8 mouse cellular contexts compared by ENCODE assay signal in the genomic region with DNA sequence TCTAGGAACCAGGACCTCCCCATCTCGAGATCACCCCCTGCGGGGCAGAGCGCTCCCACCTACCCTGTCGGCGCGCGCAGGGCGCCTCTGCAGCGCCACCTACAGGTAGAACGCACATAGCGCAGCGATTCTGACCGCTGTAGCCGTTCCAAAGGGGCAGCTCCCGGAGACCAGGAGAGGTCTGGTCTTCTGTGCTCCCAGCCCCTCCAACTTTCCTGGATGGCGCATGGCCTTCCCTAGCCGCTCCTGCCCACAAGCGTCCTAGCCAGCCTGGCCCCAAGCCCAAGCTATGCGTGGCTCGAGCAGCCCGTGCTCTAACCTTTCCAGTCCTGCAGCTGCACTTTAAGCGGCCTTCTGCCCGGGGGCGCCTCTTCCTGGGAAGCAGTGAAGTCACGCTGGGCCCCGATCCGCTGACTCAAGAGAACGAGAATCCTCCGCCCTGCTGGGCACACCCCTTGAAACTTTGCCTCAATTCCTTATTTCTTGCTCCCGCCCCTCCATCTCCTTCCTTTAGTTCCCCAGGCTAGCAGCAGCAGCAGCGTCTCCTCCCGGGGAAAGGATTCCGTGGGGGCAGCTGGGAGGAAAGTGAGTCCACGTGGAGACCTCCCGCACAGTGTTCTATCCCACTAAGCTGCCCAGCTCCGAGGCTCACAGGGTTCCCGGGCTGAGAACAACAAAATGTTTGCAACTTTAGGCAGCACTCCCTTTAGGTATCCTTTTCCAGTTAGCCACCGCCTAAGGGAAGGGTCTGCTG. TPM values are rescaled to one million over a fixed set of nuclear protein-coding genes. Genes with fewer than 3 reads are reported as not detected.
DNase-seq lines count a peak whose midpoint lies in the region; ATAC-seq and TF ChIP-seq lines count a peak whose summit lies in the region.

Gene Elf4, minus strand, starts transcription at position 379 of the 754 bp plus-strand sequence.

- 0 out of 2 replicates have a peak within 1 kb of the TSS, but pooled peaks have one; percentile 18 for H3K9ac ChIP-seq in embryonic facial prominence, embryonic 15.5 days
- H3K9ac ChIP-seq in heart, embryonic 15.5 days, result peak within 1 kb of the TSS; percentile 59
- peak within 1 kb of the TSS; percentile 6; the same call in 1 of the 2 replicates for H3K9ac ChIP-seq in liver, embryonic 15.5 days
- H3K9ac ChIP-seq in neural tube, embryonic 12.5 days, result no peak within 1 kb of the TSS

- peak within 1 kb of the TSS; percentile 58; the same call in 1 of the 2 replicates for H3K27ac ChIP-seq in embryonic facial prominence, embryonic 15.5 days (replicated peaks)
- peak within 1 kb of the TSS; percentile 32; the same call in 1 of the 2 replicates for H3K27ac ChIP-seq in heart, embryonic 15.5 days
- H3K27ac ChIP-seq in liver, embryonic 15.5 days (replicated peaks), result no peak within 1 kb of the TSS
- no peak within 1 kb of the TSS for H3K27ac ChIP-seq in neural tube, embryonic 12.5 days
- H3K27ac ChIP-seq in testis, adult 2 months (ENCODE audit: control insufficient read depth, insufficient read depth, low read depth, low read length), result peak within 1 kb of the TSS; percentile 63

- WGBS in embryonic facial prominence, embryonic 15.5 days, result 14% methylated on average over 38 of the region's 38 CpGs
- 17% methylated on average over 38 of the region's 38 CpGs for WGBS in heart, embryonic 15.5 days
- 16% methylated on average over 38 of the region's 38 CpGs for WGBS in liver, embryonic 15.5 days (ENCODE audit: insufficient replicate concordance)
- 18% methylated on average over 38 of the region's 38 CpGs for WGBS in neural tube, embryonic 12.5 days

- no peaks in the 10 kb centered on the region for H3K36me3 ChIP-seq in embryonic facial prominence, embryonic 15.5 days
- H3K36me3 ChIP-seq in heart, embryonic 15.5 days, result no peaks in the 10 kb centered on the region
- H3K36me3 ChIP-seq in liver, embryonic 15.5 days (replicated peaks), result no peaks in the 10 kb centered on the region
- no peaks in the 10 kb centered on the region for H3K36me3 ChIP-seq in neural tube, embryonic 12.5 days
- H3K36me3 ChIP-seq in testis, adult 2 months (ENCODE audit: control insufficient read depth, insufficient read depth, low read length), result no peaks in the 10 kb centered on the region

- TF ChIP-seq CTCF in testis, adult 2 months (IDR thresholded peaks at IDR 0.05; ENCODE audit: control insufficient read depth, insufficient read depth, insufficient replicate concordance, low read depth, low read length), result peak; percentile 84

- TF ChIP-seq POLR2A in testis, adult 2 months (IDR thresholded peaks at IDR 0.05; ENCODE audit: control insufficient read depth, low read depth, low read length), result no peak

- no peaks in the 10 kb centered on the region for H3K9me3 ChIP-seq in embryonic facial prominence, embryonic 15.5 days (replicated peaks)
- H3K9me3 ChIP-seq in heart, embryonic 15.5 days (replicated peaks), result no peaks in the 10 kb centered on the region
- no peaks in the 10 kb centered on the region for H3K9me3 ChIP-seq in liver, embryonic 15.5 days (replicated peaks)
- no peaks in the 10 kb centered on the region for H3K9me3 ChIP-seq in neural tube, embryonic 12.5 days

- peak within 1 kb of the TSS; percentile 45 for H3K4me3 ChIP-seq in embryonic facial prominence, embryonic 15.5 days (replicated peaks)
- peak within 1 kb of the TSS; percentile 50 for H3K4me3 ChIP-seq in heart, embryonic 15.5 days
- H3K4me3 ChIP-seq in liver, embryonic 15.5 days (replicated peaks), result peak within 1 kb of the TSS; percentile 43
- peak within 1 kb of the TSS; percentile 33 for H3K4me3 ChIP-seq in neural tube, embryonic 12.5 days
- H3K4me3 ChIP-seq in testis, adult 2 months (ENCODE audit: control insufficient read depth, low read depth, low read length), result peak within 1 kb of the TSS; percentile 76

- H3K4me1 ChIP-seq in embryonic facial prominence, embryonic 15.5 days, result no peaks in the 10 kb centered on the region
- peaks cover 7% of the 10 kb centered on the region; the same call in 1 of the 2 replicates for H3K4me1 ChIP-seq in heart, embryonic 15.5 days (replicated peaks)
- H3K4me1 ChIP-seq in liver, embryonic 15.5 days (replicated peaks), result peaks cover 11% of the 10 kb centered on the region; the same call in 1 of the 2 replicates
- H3K4me1 ChIP-seq in neural tube, embryonic 12.5 days, result no peaks in the 10 kb centered on the region
- peaks cover 5% of the 10 kb centered on the region for H3K4me1 ChIP-seq in testis, adult 2 months (ENCODE audit: control insufficient read depth, insufficient read depth, low read length)

- peak; percentile 89 for ATAC-seq in embryonic facial prominence, embryonic 15.5 days (ENCODE audit: insufficient number of reproducible peaks, low FRiP score, low TSS enrichment, low read depth)
- peak; percentile 81 for ATAC-seq in heart, embryonic 15.5 days (replicated peaks; ENCODE audit: insufficient number of reproducible peaks, insufficient read depth, low FRiP score, low read depth)
- peak; percentile 64 for ATAC-seq in liver, embryonic 15.5 days (ENCODE audit: insufficient read depth)
- ATAC-seq in neural tube, embryonic 12.5 days (ENCODE audit: low FRiP score, low read depth), result peak; percentile 87

- H3K4me2 ChIP-seq in embryonic facial prominence, embryonic 15.5 days (replicated peaks), result peak within 1 kb of the TSS; percentile 60
- peak within 1 kb of the TSS; percentile 81 for H3K4me2 ChIP-seq in heart, embryonic 15.5 days
- peak within 1 kb of the TSS; percentile 74 for H3K4me2 ChIP-seq in liver, embryonic 15.5 days
- H3K4me2 ChIP-seq in neural tube, embryonic 12.5 days (replicated peaks), result peak within 1 kb of the TSS; percentile 63

- DNase-seq in CD4-positive helper T cell, adult 2 months (ENCODE audit: low read depth, low spot score), result peak; percentile 63
- DNase-seq in adrenal gland, postnatal 14 days, result peak; percentile 76
- peak; percentile 74 for DNase-seq in kidney, postnatal 10 days

- no peaks in the 10 kb centered on the region for H3K27me3 ChIP-seq in embryonic facial prominence, embryonic 15.5 days
- no peaks in the 10 kb centered on the region for H3K27me3 ChIP-seq in heart, embryonic 15.5 days
- H3K27me3 ChIP-seq in liver, embryonic 15.5 days, result no peaks in the 10 kb centered on the region; the same call in 1 of the 2 replicates
- no peaks in the 10 kb centered on the region for H3K27me3 ChIP-seq in neural tube, embryonic 12.5 days (replicated peaks)
- H3K27me3 ChIP-seq in testis, adult 2 months (ENCODE audit: control insufficient read depth, insufficient read depth, low read length), result no peaks in the 10 kb centered on the region

RNA-seq across cellular contexts. Expression of gene Elf4, which starts in this region (rescaled TPM):
- 13.9 and 18.0 TPM in 2 replicates for total RNA-seq in adrenal gland, postnatal 14 days (2021)
- polyA plus RNA-seq in embryonic facial prominence, embryonic 15.5 days (2015; fragmentation: Nextera tagmentation; extraction: Ambion mirVana), result 6.5 and 7.3 TPM in 2 replicates
- polyA plus RNA-seq in heart, embryonic 15.5 days (2015; fragmentation: Nextera tagmentation; extraction: Ambion mirVana), result 8.4 and 11.2 TPM in 2 replicates
- 2.3 and 2.4 TPM in 2 replicates for polyA plus RNA-seq in liver, embryonic 15.5 days (2015; fragmentation: Nextera tagmentation; extraction: Ambion mirVana)
- 1.3 TPM in 2 replicates for polyA plus RNA-seq in neural tube, embryonic 12.5 days (2016; fragmentation: Nextera tagmentation; extraction: Ambion mirVana)
- 2.7 and 4.4 TPM in 2 replicates for polyA plus RNA-seq in testis, adult 2 months (2012; rRNA removed)

Comparison
In these comparisons a context has a peak if more than half of its experiments do, and no peak if none do; other contexts are left out.
1. H3K27ac ChIP-seq: peak in embryonic facial prominence, embryonic 15.5 days (single experiment), heart, embryonic 15.5 days (single experiment) and testis, adult 2 months (single experiment); none in liver, embryonic 15.5 days (single experiment) and neural tube, embryonic 12.5 days (single experiment).
2. Peak in every context shown above with its lines, with median percentiles within 50 percentile points of each other: DNase-seq, ATAC-seq, H3K4me2 ChIP-seq and H3K4me3 ChIP-seq.